Mouse (Mus musculus) intestine, embryonic 14.5 days (tissue): Measurements from ENCODE around the gene Gm17428. TPM values are rescaled to one million over a fixed set of nuclear protein-coding genes. Genes with fewer than 3 reads are reported as not detected.

Experiments
- ATAC-seq: fragments of 200-750 bp; cut with Nextera tagmentation; replicated peaks from 2 replicates; pipeline ENCODE4 v1.8.0; 2017; ENCODE audit warnings: low read depth, moderate number of reproducible peaks, moderate TSS enrichment, moderate library complexity; ENCODE audit not compliant: low FRiP score, low TSS enrichment
- DNase-seq: peaks from one replicate; pipeline ENCODE4 v3.0.0-alpha.2; 2018; ENCODE audit warnings: low spot score
- H3K27ac ChIP-seq: fragments of 300-500 bp; sonication (generic); 2 replicates; pipeline ENCODE4 v1.5.1; 2014; ENCODE audit warnings: low read depth, mild to moderate bottlenecking, control low read depth
- H3K27me3 ChIP-seq: fragments of 300-500 bp; sonication (generic); replicated peaks from 2 replicates; pipeline ENCODE4 v1.6.1; 2014; ENCODE audit warnings: low read length, control low read depth; ENCODE audit not compliant: control insufficient read depth, insufficient read depth
- H3K36me3 ChIP-seq: fragments of 300-500 bp; sonication (generic); 2 replicates; pipeline ENCODE4 v1.6.1; 2014; ENCODE audit warnings: low read length, control low read depth; ENCODE audit not compliant: control insufficient read depth, insufficient read depth
- H3K4me1 ChIP-seq: fragments of 300-500 bp; sonication (generic); replicated peaks from 2 replicates; pipeline ENCODE4 v1.6.1; 2014; ENCODE audit warnings: low read length, control low read depth, mixed read lengths; ENCODE audit not compliant: control insufficient read depth, insufficient read depth
- H3K4me2 ChIP-seq: fragments of 300-500 bp; sonication (generic); 2 replicates; pipeline ENCODE4 v1.6.1; 2014; ENCODE audit warnings: low read length
- H3K4me3 ChIP-seq: fragments of 300-500 bp; sonication (generic); 2 replicates; pipeline ENCODE4 v1.5.1; 2014; ENCODE audit warnings: low read depth, low read length, control low read depth, mixed read lengths
- H3K9ac ChIP-seq: fragments of 300-500 bp; sonication (generic); 2 replicates; pipeline ENCODE4 v1.6.1; 2014; ENCODE audit warnings: mild to moderate bottlenecking, low read length
- H3K9me3 ChIP-seq: fragments of 300-500 bp; sonication (generic); 2 replicates; pipeline ENCODE4 v1.6.1; 2016; ENCODE audit warnings: low read length, control low read depth; ENCODE audit not compliant: control insufficient read depth
- WGBS: fragments of 180-500 bp; shearing (Covaris S2); extraction: QIAGEN DNeasy Blood & Tissue Kit; methylation state at CpG from one replicate; pipeline ENCODE4 v1.1.7; 2014; 5-methylcytosine and 5-hydroxymethylcytosine counted together
- polyA plus RNA-seq: library from polyadenylated mRNA; unstranded; fragments of >200 nt; fragmentation: Nextera tagmentation; extraction: Ambion mirVana; gene quantifications from 2 replicates; pipeline ENCODE4 v1.2.1, GENCODE M21; 2014

Gene Gm17428
- polyA plus RNA-seq, 1 experiment from 2014 or later, result not detected

GRCm38 (mm10) chr14:54992196-54992595 is 15.5 kb downstream of the Gm17428 start:
- ATAC-seq, result no peak

GRCm38 (mm10) chr14:54993636-54994035 is 16.9 kb downstream of the Gm17428 start:
- Histone ChIP-seq H3K27ac (no peak overlapping the region), H3K36me3 (no peaks in the 10 kb centered on the region), H3K4me1 (peaks cover 5% of the 10 kb centered on the region; the same call in 1 of the 2 replicates), H3K27me3 (no peaks in the 10 kb centered on the region), H3K9me3 (no peaks in the 10 kb centered on the region), H3K9ac (no peak overlapping the region), H3K4me2 (no peak overlapping the region), H3K4me3 (no peak overlapping the region)
- WGBS, result 41% methylated on average over 10 of the region's 10 CpGs
- no peak; the same call in 1 of the 2 replicates for ATAC-seq
- DNase-seq, result no peak

More at GRCm38 (mm10) chr14:54992196-54992595, 15.5 kb downstream of the Gm17428 start:
- H3K9ac ChIP-seq, result no peak overlapping the region
- peaks cover 5% of the 10 kb centered on the region; the same call in 1 of the 2 replicates for H3K4me1 ChIP-seq
- H3K36me3 ChIP-seq, result no peaks in the 10 kb centered on the region
- H3K9me3 ChIP-seq, result no peaks in the 10 kb centered on the region
- no peak overlapping the region for H3K27ac ChIP-seq
- WGBS, result 88% methylated on average over 10 of the region's 10 CpGs
- H3K4me3 ChIP-seq, result no peak overlapping the region
- no peak for DNase-seq
- H3K4me2 ChIP-seq, result no peak overlapping the region
- no peaks in the 10 kb centered on the region for H3K27me3 ChIP-seq

- H3K27ac ChIP-seq, result no peak within 1 kb of the TSS
- ATAC-seq (no peak), DNase-seq (no peak)
- H3K9me3 ChIP-seq, result no peaks in the 10 kb centered on the region
- H3K4me1 ChIP-seq, result peaks cover 5% of the 10 kb centered on the region; the same call in 1 of the 2 replicates
- H3K4me2 ChIP-seq, result no peak within 1 kb of the TSS
- no peak within 1 kb of the TSS for H3K9ac ChIP-seq
- H3K4me3 ChIP-seq, result no peak within 1 kb of the TSS
- 54% methylated on average over 11 of the region's 11 CpGs for WGBS
- H3K27me3 ChIP-seq, result no peaks in the 10 kb centered on the region
- no peaks in the 10 kb centered on the region for H3K36me3 ChIP-seq
Measured at GRCm38 (mm10) chr14:54994136-54994868, 17.6 kb downstream of the Gm17428 start, which contains the start of gene Myh7. Gene Myh7, minus strand, starts transcription at chr14:54994626.

GRCm38 (mm10) chr14:54994869-54995186 is 18.1 kb downstream of the Gm17428 start:
- Histone ChIP-seq H3K4me1 (peaks cover 5% of the 10 kb centered on the region; the same call in 1 of the 2 replicates), H3K27me3 (no peaks in the 10 kb centered on the region), H3K36me3 (no peaks in the 10 kb centered on the region), H3K9me3 (no peaks in the 10 kb centered on the region), H3K27ac (no peak overlapping the region), H3K9ac (no peak overlapping the region), H3K4me3 (no peak overlapping the region), H3K4me2 (no peak overlapping the region)
- DNase-seq, result no peak
- no peak for ATAC-seq

GRCm38 (mm10) chr14:54995457-54996138 is 18.9 kb downstream of the Gm17428 start:
- DNase-seq (no peak), ATAC-seq (no peak)
- peaks cover 5% of the 10 kb centered on the region; the same call in 1 of the 2 replicates for H3K4me1 ChIP-seq
- no peaks in the 10 kb centered on the region for H3K27me3 ChIP-seq
- WGBS, result 58% methylated on average over 14 of the region's 14 CpGs
- H3K9ac ChIP-seq, result no peak overlapping the region
- H3K4me3 ChIP-seq, result no peak overlapping the region
- no peaks in the 10 kb centered on the region for H3K36me3 ChIP-seq
- no peaks in the 10 kb centered on the region for H3K9me3 ChIP-seq
- no peak overlapping the region for H3K27ac ChIP-seq
- H3K4me2 ChIP-seq, result no peak overlapping the region

- Histone ChIP-seq H3K27me3 (no peaks in the 10 kb centered on the region), H3K4me1 (peaks cover 5% of the 10 kb centered on the region; the same call in 1 of the 2 replicates), H3K9ac (no peak overlapping the region), H3K9me3 (no peaks in the 10 kb centered on the region), H3K4me2 (no peak overlapping the region), H3K27ac (peak overlapping the region; percentile 61), H3K36me3 (no peaks in the 10 kb centered on the region), H3K4me3 (no peak overlapping the region)
- DNase-seq, result no peak
- ATAC-seq, result no peak
- 49% methylated on average over 9 of the region's 9 CpGs for WGBS
Measured at GRCm38 (mm10) chr14:54996793-54997192, 20.1 kb downstream of the Gm17428 start.

- H3K36me3 ChIP-seq, result no peaks in the 10 kb centered on the region
- WGBS, result 58% methylated on average over 4 of the region's 4 CpGs
- H3K9me3 ChIP-seq, result no peaks in the 10 kb centered on the region
- peak overlapping the region; percentile 61 for H3K27ac ChIP-seq
- peaks cover 5% of the 10 kb centered on the region; the same call in 1 of the 2 replicates for H3K4me1 ChIP-seq
- DNase-seq (no peak), ATAC-seq (no peak)
- H3K27me3 ChIP-seq, result no peaks in the 10 kb centered on the region
- H3K9ac ChIP-seq, result no peak overlapping the region
- no peak overlapping the region for H3K4me2 ChIP-seq
- H3K4me3 ChIP-seq, result no peak overlapping the region
Measured at GRCm38 (mm10) chr14:54997297-54997696, 20.6 kb downstream of the Gm17428 start.

- DNase-seq, result no peak
- Histone ChIP-seq H3K4me3 (no peak overlapping the region), H3K27me3 (no peaks in the 10 kb centered on the region), H3K27ac (no peak overlapping the region), H3K36me3 (no peaks in the 10 kb centered on the region), H3K9ac (no peak overlapping the region), H3K4me1 (peaks cover 5% of the 10 kb centered on the region; the same call in 1 of the 2 replicates), H3K4me2 (no peak overlapping the region), H3K9me3 (no peaks in the 10 kb centered on the region)
- ATAC-seq, result no peak
Measured at GRCm38 (mm10) chr14:54998680-54999079, 21.9 kb downstream of the Gm17428 start.
